Mouse (Mus musculus): ENCODE measurements around the gene Nfatc3. TPM values are rescaled to one million over a fixed set of nuclear protein-coding genes. Genes with fewer than 3 reads are reported as not detected.

Gene Nfatc3
- polyA plus RNA-seq, 1 experiment from 2014 or later = 5.1 TPM

GRCm38 (mm10) chr8:106061686-106062085, 3.0 kb downstream of the Nfatc3 start:
- no peaks in the 10 kb centered on the region for H3K27me3 ChIP-seq (ENCODE audit: control insufficient read depth, insufficient read depth, low read length)
- no peak overlapping the region for H3K4me2 ChIP-seq (ENCODE audit: low read depth, low read length)
- H3K4me3 ChIP-seq (ENCODE audit: low read depth, low read length) = 0 out of 2 replicates have a peak overlapping the region, but pooled peaks have one; percentile 5
- H3K9ac ChIP-seq (replicated peaks; ENCODE audit: low read length) = no peak overlapping the region
- no peaks in the 10 kb centered on the region for H3K9me3 ChIP-seq (replicated peaks; ENCODE audit: control insufficient read depth, low read length)
- 90% methylated on average over 6 of the region's 6 CpGs for WGBS
- no peak overlapping the region for H3K27ac ChIP-seq (replicated peaks; ENCODE audit: low read depth, low read length)
- DNase-seq (ENCODE audit: low spot score) = no peak
- H3K4me1 ChIP-seq (ENCODE audit: control insufficient read depth, insufficient read depth, low read length) = no peaks in the 10 kb centered on the region
- H3K36me3 ChIP-seq (replicated peaks; ENCODE audit: control insufficient read depth, insufficient read depth, low read depth, low read length) = no peaks in the 10 kb centered on the region
- ATAC-seq (replicated peaks; ENCODE audit: insufficient number of reproducible peaks, low FRiP score, low TSS enrichment, low read depth) = no peak

GRCm38 (mm10) chr8:106063046-106063445, 4.4 kb downstream of the Nfatc3 start:
- H3K9ac ChIP-seq (replicated peaks; ENCODE audit: low read length) = no peak overlapping the region

GRCm38 (mm10) chr8:106066721-106067120, 8.1 kb downstream of the Nfatc3 start:
- Histone ChIP-seq H3K9me3 (replicated peaks; ENCODE audit: control insufficient read depth, low read length) (no peaks in the 10 kb centered on the region), H3K9ac (replicated peaks; ENCODE audit: low read length) (no peak overlapping the region), H3K4me2 (ENCODE audit: low read depth, low read length) (no peak overlapping the region), H3K4me3 (ENCODE audit: low read depth, low read length) (no peak overlapping the region), H3K27me3 (ENCODE audit: control insufficient read depth, insufficient read depth, low read length) (no peaks in the 10 kb centered on the region), H3K4me1 (ENCODE audit: control insufficient read depth, insufficient read depth, low read length) (no peaks in the 10 kb centered on the region), H3K27ac (replicated peaks; ENCODE audit: low read depth, low read length) (no peak overlapping the region), H3K36me3 (replicated peaks; ENCODE audit: control insufficient read depth, insufficient read depth, low read depth, low read length) (no peaks in the 10 kb centered on the region)
- WGBS = 100% methylated on average over 2 of the region's 2 CpGs
- DNase-seq (ENCODE audit: low spot score) (no peak), ATAC-seq (replicated peaks; ENCODE audit: insufficient number of reproducible peaks, low FRiP score, low TSS enrichment, low read depth) (no peak)

More at GRCm38 (mm10) chr8:106063046-106063445, 4.4 kb downstream of the Nfatc3 start:
- no peaks in the 10 kb centered on the region for H3K36me3 ChIP-seq (replicated peaks; ENCODE audit: control insufficient read depth, insufficient read depth, low read depth, low read length)
- H3K27ac ChIP-seq (replicated peaks; ENCODE audit: low read depth, low read length) = no peak overlapping the region
- H3K4me1 ChIP-seq (ENCODE audit: control insufficient read depth, insufficient read depth, low read length) = no peaks in the 10 kb centered on the region
- no peaks in the 10 kb centered on the region for H3K27me3 ChIP-seq (ENCODE audit: control insufficient read depth, insufficient read depth, low read length)
- H3K9me3 ChIP-seq (replicated peaks; ENCODE audit: control insufficient read depth, low read length) = no peaks in the 10 kb centered on the region
- H3K4me2 ChIP-seq (ENCODE audit: low read depth, low read length) = no peak overlapping the region
- DNase-seq (ENCODE audit: low spot score) = no peak
- ATAC-seq (replicated peaks; ENCODE audit: insufficient number of reproducible peaks, low FRiP score, low TSS enrichment, low read depth) = no peak
- WGBS = 94% methylated on average over 7 of the region's 7 CpGs
- no peak overlapping the region for H3K4me3 ChIP-seq (ENCODE audit: low read depth, low read length)

- no peak overlapping the region for H3K27ac ChIP-seq (replicated peaks; ENCODE audit: low read depth, low read length)
- no peaks in the 10 kb centered on the region for H3K9me3 ChIP-seq (replicated peaks; ENCODE audit: control insufficient read depth, low read length)
- H3K4me3 ChIP-seq (ENCODE audit: low read depth, low read length) = no peak overlapping the region
- ATAC-seq (replicated peaks; ENCODE audit: insufficient number of reproducible peaks, low FRiP score, low TSS enrichment, low read depth) (no peak), DNase-seq (ENCODE audit: low spot score) (no peak)
- no peaks in the 10 kb centered on the region for H3K27me3 ChIP-seq (ENCODE audit: control insufficient read depth, insufficient read depth, low read length)
- H3K36me3 ChIP-seq (replicated peaks; ENCODE audit: control insufficient read depth, insufficient read depth, low read depth, low read length) = no peaks in the 10 kb centered on the region
- no peak overlapping the region for H3K4me2 ChIP-seq (ENCODE audit: low read depth, low read length)
- no peak overlapping the region for H3K9ac ChIP-seq (replicated peaks; ENCODE audit: low read length)
- 83% methylated on average over 1 of the region's 1 CpGs for WGBS
- no peaks in the 10 kb centered on the region for H3K4me1 ChIP-seq (ENCODE audit: control insufficient read depth, insufficient read depth, low read length)
These were observed 10.9 kb downstream of the Nfatc3 start for GRCm38 (mm10) chr8:106069565-106069964.

GRCm38 (mm10) chr8:106072113-106072512, 13.5 kb downstream of the Nfatc3 start:
- ATAC-seq (replicated peaks; ENCODE audit: insufficient number of reproducible peaks, low FRiP score, low TSS enrichment, low read depth) (no peak), DNase-seq (ENCODE audit: low spot score) (no peak)

GRCm38 (mm10) chr8:106074236-106074635, 15.6 kb downstream of the Nfatc3 start:
- Histone ChIP-seq H3K4me3 (ENCODE audit: low read depth, low read length) (no peak overlapping the region), H3K9ac (replicated peaks; ENCODE audit: low read length) (no peak overlapping the region), H3K27me3 (ENCODE audit: control insufficient read depth, insufficient read depth, low read length) (no peaks in the 10 kb centered on the region), H3K27ac (replicated peaks; ENCODE audit: low read depth, low read length) (no peak overlapping the region), H3K36me3 (replicated peaks; ENCODE audit: control insufficient read depth, insufficient read depth, low read depth, low read length) (no peaks in the 10 kb centered on the region), H3K4me1 (ENCODE audit: control insufficient read depth, insufficient read depth, low read length) (no peaks in the 10 kb centered on the region), H3K9me3 (replicated peaks; ENCODE audit: control insufficient read depth, low read length) (no peaks in the 10 kb centered on the region), H3K4me2 (ENCODE audit: low read depth, low read length) (no peak overlapping the region)
- no peak for ATAC-seq (replicated peaks; ENCODE audit: insufficient number of reproducible peaks, low FRiP score, low TSS enrichment, low read depth)
- DNase-seq (ENCODE audit: low spot score) = no peak

More at GRCm38 (mm10) chr8:106072113-106072512, 13.5 kb downstream of the Nfatc3 start:
- no peaks in the 10 kb centered on the region for H3K27me3 ChIP-seq (ENCODE audit: control insufficient read depth, insufficient read depth, low read length)
- no peaks in the 10 kb centered on the region for H3K36me3 ChIP-seq (replicated peaks; ENCODE audit: control insufficient read depth, insufficient read depth, low read depth, low read length)
- no peaks in the 10 kb centered on the region for H3K4me1 ChIP-seq (ENCODE audit: control insufficient read depth, insufficient read depth, low read length)
- no peak overlapping the region for H3K4me3 ChIP-seq (ENCODE audit: low read depth, low read length)
- no peaks in the 10 kb centered on the region for H3K9me3 ChIP-seq (replicated peaks; ENCODE audit: control insufficient read depth, low read length)
- H3K9ac ChIP-seq (replicated peaks; ENCODE audit: low read length) = no peak overlapping the region
- no peak overlapping the region for H3K4me2 ChIP-seq (ENCODE audit: low read depth, low read length)
- H3K27ac ChIP-seq (replicated peaks; ENCODE audit: low read depth, low read length) = no peak overlapping the region

GRCm38 (mm10) chr8:106074659-106075058, 16.0 kb downstream of the Nfatc3 start:
- 85% methylated on average over 1 of the region's 1 CpGs for WGBS
- no peak for ATAC-seq (replicated peaks; ENCODE audit: insufficient number of reproducible peaks, low FRiP score, low TSS enrichment, low read depth)
- no peak for DNase-seq (ENCODE audit: low spot score)
- no peaks in the 10 kb centered on the region for H3K36me3 ChIP-seq (replicated peaks; ENCODE audit: control insufficient read depth, insufficient read depth, low read depth, low read length)
- no peak overlapping the region for H3K4me3 ChIP-seq (ENCODE audit: low read depth, low read length)
- H3K4me2 ChIP-seq (ENCODE audit: low read depth, low read length) = no peak overlapping the region
- no peaks in the 10 kb centered on the region for H3K9me3 ChIP-seq (replicated peaks; ENCODE audit: control insufficient read depth, low read length)
- no peaks in the 10 kb centered on the region for H3K4me1 ChIP-seq (ENCODE audit: control insufficient read depth, insufficient read depth, low read length)
- no peak overlapping the region for H3K27ac ChIP-seq (replicated peaks; ENCODE audit: low read depth, low read length)
- no peaks in the 10 kb centered on the region for H3K27me3 ChIP-seq (ENCODE audit: control insufficient read depth, insufficient read depth, low read length)
- H3K9ac ChIP-seq (replicated peaks; ENCODE audit: low read length) = no peak overlapping the region

GRCm38 (mm10) chr8:106075161-106075862, 16.7 kb downstream of the Nfatc3 start:
- no peak overlapping the region for H3K4me2 ChIP-seq (ENCODE audit: low read depth, low read length)
- no peaks in the 10 kb centered on the region for H3K4me1 ChIP-seq (ENCODE audit: control insufficient read depth, insufficient read depth, low read length)
- WGBS = 87% methylated on average over 9 of the region's 9 CpGs
- no peak overlapping the region for H3K9ac ChIP-seq (replicated peaks; ENCODE audit: low read length)
- H3K4me3 ChIP-seq (ENCODE audit: low read depth, low read length) = no peak overlapping the region
- no peaks in the 10 kb centered on the region for H3K36me3 ChIP-seq (replicated peaks; ENCODE audit: control insufficient read depth, insufficient read depth, low read depth, low read length)
- ATAC-seq (replicated peaks; ENCODE audit: insufficient number of reproducible peaks, low FRiP score, low TSS enrichment, low read depth) (no peak), DNase-seq (ENCODE audit: low spot score) (no peak)
- no peak overlapping the region for H3K27ac ChIP-seq (replicated peaks; ENCODE audit: low read depth, low read length)
- no peaks in the 10 kb centered on the region for H3K9me3 ChIP-seq (replicated peaks; ENCODE audit: control insufficient read depth, low read length)
- no peaks in the 10 kb centered on the region for H3K27me3 ChIP-seq (ENCODE audit: control insufficient read depth, insufficient read depth, low read length)

Data from embryonic facial prominence, embryonic 11.5 days (tissue).